Mouse (Mus musculus): ENCODE data around the gene Uhrf1.

DNA sequence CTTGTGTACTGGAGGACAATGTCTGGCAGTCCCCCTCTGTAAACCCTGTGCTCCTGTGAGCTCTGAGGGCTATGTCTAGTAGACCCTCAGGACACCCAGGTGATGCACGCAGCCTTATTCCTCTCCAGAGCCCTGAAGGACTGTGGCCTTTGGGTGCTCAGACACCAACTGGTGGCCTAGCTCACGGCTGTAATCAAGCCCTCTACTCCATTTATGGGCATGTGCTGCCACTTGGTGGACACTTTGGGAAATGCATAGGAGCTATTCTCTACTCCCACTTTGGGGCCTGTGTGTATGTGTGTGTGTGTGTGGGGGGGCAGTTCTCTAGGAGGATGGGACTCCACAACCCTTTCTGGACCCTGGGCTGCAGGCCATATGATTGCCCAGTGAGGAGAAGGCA lies 47.6 kb downstream of the Uhrf1 start:
- no peak for TF ChIP-seq HCFC1 (IDR thresholded peaks at IDR 0.05; ENCODE audit: borderline replicate concordance, insufficient read depth, low read length)
- no peak for TF ChIP-seq MAFK (IDR thresholded peaks at IDR 0.05; ENCODE audit: insufficient read depth, low read depth, low read length)
- no peak for TF ChIP-seq CHD2 (IDR thresholded peaks at IDR 0.05; ENCODE audit: low read depth, low read length)
- TF ChIP-seq ZNF384 (IDR thresholded peaks at IDR 0.05; ENCODE audit: low read depth, low read length) = no peak

Data from ES-E14 (cell line).